Mouse (Mus musculus) megakaryocyte-erythroid progenitor cell, adult 5-6 weeks (primary cell): Measurements from ENCODE around the gene Tasp1. TPM values are rescaled to one million over a fixed set of nuclear protein-coding genes. Genes with fewer than 3 reads are reported as not detected.

Experiments
- ATAC-seq: replicated peaks from 2 replicates; pipeline ENCODE4 v1.8.0; 2016; ENCODE audit warnings: mild to moderate bottlenecking, inconsistent platforms; ENCODE audit not compliant: severe bottlenecking, poor library complexity, low FRiP score, low TSS enrichment
- total RNA-seq, 2 experiments: library from RNA; stranded (forward) in 1 of 2; stranded (reverse) in 1 of 2; fragments of 200-1000, 215-1000 nt in 1 of 2; fragments of >200 nt in 1 of 2; fragmentation: Nextera tagmentation in 1 of 2; gene quantifications; 2 replicates each; pipeline ENCODE4 v1.2.3; 2014 to 2017

Gene Tasp1
- total RNA-seq, 2 experiments from 2014 or later, result 15.2 to 17.9 TPM

- no peak for ATAC-seq
Observed at GRCm38 (mm10) chr2:139792345-139793120, 274.1 kb downstream of the Tasp1 start.

- ATAC-seq, result no peak
Observed at GRCm38 (mm10) chr2:139788658-139789057, 277.9 kb downstream of the Tasp1 start.

- ATAC-seq, result no peak
Observed at GRCm38 (mm10) chr2:139784946-139785345, 281.7 kb downstream of the Tasp1 start.

GRCm38 (mm10) chr2:139784465-139784864 lies 282.1 kb downstream of the Tasp1 start:
- ATAC-seq, result no peak

Other genes with a start within 250 kb of the Tasp1 start
- not detected in 2 replicates for gene Gm17374, start 85.2 kb upstream of the Tasp1 start, total RNA-seq (2014; fragmentation: Nextera tagmentation)
- gene Gm17374, start 85.2 kb upstream of the Tasp1 start, total RNA-seq (2017), result not detected in 2 replicates
- 47.0 and 53.4 TPM in 2 replicates for gene Esf1, start 103.8 kb upstream of the Tasp1 start, total RNA-seq (2014; fragmentation: Nextera tagmentation)
- 103 and 156 TPM in 2 replicates for gene Esf1, start 103.8 kb upstream of the Tasp1 start, total RNA-seq (2017)
- gene Ndufaf5, start 103.8 kb upstream of the Tasp1 start, total RNA-seq (2014; fragmentation: Nextera tagmentation), result 9.7 and 23.7 TPM in 2 replicates
- gene Ndufaf5, start 103.8 kb upstream of the Tasp1 start, total RNA-seq (2017), result 22.4 and 30.5 TPM in 2 replicates